Mouse (Mus musculus): ENCODE measurements at regions not wholly inside any gene's neighbourhood (a gene's known extent, or its start where the extent isn't known, plus 50 kb on each side); places are given as distances from the start of the nearest gene placed in this dataset.

GRCm38 (mm10) chr12:27062511-27063264, 279.7 kb downstream of the Sox11 start:
- peak; percentile 42 for DNase-seq (ENCODE audit: extremely low spot score, low spot score)

- peak; percentile 75 for DNase-seq (ENCODE audit: extremely low spot score, low spot score)
Measured at GRCm38 (mm10) chr12:27062061-27062461, 280.3 kb downstream of the Sox11 start.

- DNase-seq (ENCODE audit: extremely low spot score, low spot score): peak; percentile 60
Measured at GRCm38 (mm10) chr12:27060899-27061762, 281.2 kb downstream of the Sox11 start.

GRCm38 (mm10) chr12:27059885-27060284, 282.5 kb downstream of the Sox11 start:
- DNase-seq (ENCODE audit: extremely low spot score, low spot score): peak; percentile 57

- DNase-seq (ENCODE audit: extremely low spot score, low spot score): no peak
Measured at GRCm38 (mm10) chr12:27054411-27054810, 288.0 kb downstream of the Sox11 start.

- DNase-seq (ENCODE audit: extremely low spot score, low spot score): no peak
Measured at GRCm38 (mm10) chr12:27037922-27038321, 304.5 kb downstream of the Sox11 start.

GRCm38 (mm10) chr12:27019751-27020150, 322.6 kb downstream of the Sox11 start:
- DNase-seq (ENCODE audit: extremely low spot score, low spot score): no peak

- no peak for DNase-seq (ENCODE audit: extremely low spot score, low spot score)
Measured at GRCm38 (mm10) chr12:27018366-27018765, 324.0 kb downstream of the Sox11 start.

GRCm38 (mm10) chr12:26999287-26999686, 343.1 kb downstream of the Sox11 start:
- DNase-seq (ENCODE audit: extremely low spot score, low spot score): no peak

- no peak for DNase-seq (ENCODE audit: extremely low spot score, low spot score)
Measured at GRCm38 (mm10) chr12:26976284-26977065, 365.9 kb downstream of the Sox11 start.

- DNase-seq (ENCODE audit: extremely low spot score, low spot score): no peak
Measured at GRCm38 (mm10) chr12:26972495-26973113, 369.8 kb downstream of the Sox11 start.

GRCm38 (mm10) chr12:26967018-26967737, 375.2 kb downstream of the Sox11 start:
- no peak for DNase-seq (ENCODE audit: extremely low spot score, low spot score)

- no peak for DNase-seq (ENCODE audit: extremely low spot score, low spot score)
Measured at GRCm38 (mm10) chr12:26963917-26964316, 378.5 kb downstream of the Sox11 start.

GRCm38 (mm10) chr12:26939831-26940230, 402.5 kb downstream of the Sox11 start:
- DNase-seq (ENCODE audit: extremely low spot score, low spot score): no peak

- DNase-seq (ENCODE audit: extremely low spot score, low spot score): no peak
Measured at GRCm38 (mm10) chr12:26937836-26938235, 404.5 kb downstream of the Sox11 start.

- no peak for DNase-seq (ENCODE audit: extremely low spot score, low spot score)
Measured at GRCm38 (mm10) chr12:26936696-26937458, 405.5 kb downstream of the Sox11 start.

GRCm38 (mm10) chr12:26930155-26930867, 412.1 kb downstream of the Sox11 start:
- no peak for DNase-seq (ENCODE audit: extremely low spot score, low spot score)

GRCm38 (mm10) chr12:26906126-26906525, 436.2 kb downstream of the Sox11 start:
- no peak for DNase-seq (ENCODE audit: extremely low spot score, low spot score)

- DNase-seq (ENCODE audit: extremely low spot score, low spot score): no peak
Measured at GRCm38 (mm10) chr12:26903894-26904272, 434.9 kb downstream of the Cmpk2 start.

Data from neural tube, embryonic 10.5 days (tissue).